Mouse (Mus musculus) heart, adult 2 months (tissue): ENCODE data around the gene Elmsan1. TPM values are rescaled to one million over a fixed set of nuclear protein-coding genes. Genes with fewer than 3 reads are reported as not detected.
A peak's percentile ranks its signal among the peaks of the same experiment; 100 is the strongest.

ENCODE experiments used
- DNase-seq, 2 experiments: peaks; one replicate each; pipeline ENCODE4 v3.0.0; 2021
- H3K27ac ChIP-seq: fragments of 200-600 bp; 2 replicates; pipeline ENCODE4 v1.8.1; 2022
- H3K27me3 ChIP-seq: fragments of 200-500 bp; 2 replicates; pipeline ENCODE4 v1.6.1; 2012; ENCODE audit warnings: mild to moderate bottlenecking, low read length, inconsistent platforms, mixed read lengths; ENCODE audit not compliant: control insufficient read depth, insufficient read depth
- H3K36me3 ChIP-seq: fragments of 200-500 bp; 2 replicates; pipeline ENCODE4 v1.6.1; 2012; ENCODE audit warnings: low read length, inconsistent platforms; ENCODE audit not compliant: control insufficient read depth, insufficient read depth
- H3K4me1 ChIP-seq: fragments of 200-500 bp; 2 replicates; pipeline ENCODE4 v1.6.1; 2011; ENCODE audit warnings: low read length; ENCODE audit not compliant: control insufficient read depth, insufficient read depth
- H3K4me3 ChIP-seq: fragments of 200-600 bp; 2 replicates; pipeline ENCODE4 v1.8.1; 2022
- H3K79me2 ChIP-seq: fragments of 200-500 bp; replicated peaks from 2 replicates; pipeline ENCODE4 v1.6.1; 2012; ENCODE audit warnings: mild to moderate bottlenecking, inconsistent platforms, low read length, moderate library complexity, mixed read lengths; ENCODE audit not compliant: control insufficient read depth, insufficient read depth
- H3K9ac ChIP-seq: fragments of 200-500 bp; 2 replicates; pipeline ENCODE4 v1.6.1; 2012; ENCODE audit warnings: low read depth, mild to moderate bottlenecking, control low read depth, inconsistent platforms, low read length, mixed read lengths
- CTCF ChIP-seq: fragments of 200-600 bp; IDR thresholded peaks from 2 replicates; pipeline ENCODE4 v1.8.1; 2022; ENCODE audit warnings: antibody characterized with exemption, mild to moderate bottlenecking, moderate library complexity
- EP300 ChIP-seq: fragments of 200-500 bp; IDR thresholded peaks from 2 replicates; pipeline ENCODE4 v1.6.1; 2011; ENCODE audit warnings: low read depth, low read length, control low read depth; ENCODE audit not compliant: insufficient read depth
- POLR2A ChIP-seq: fragments of 200-500 bp; IDR thresholded peaks from 2 replicates; pipeline ENCODE4 v1.6.1; 2011; ENCODE audit warnings: mild to moderate bottlenecking, low read depth, low read length, control low read depth; ENCODE audit not compliant: insufficient read depth
- WGBS: fragments of 180-500 bp; shearing (Covaris S2); methylation state at CpG from one replicate; pipeline ENCODE4 v1.1.7; 2018; 5-methylcytosine and 5-hydroxymethylcytosine counted together
- intact Hi-C: fragments of 180-260 bp; cut with DNase I; formaldehyde crosslinking; loops from one replicate; pipeline ENCODE4 v1.15.1; 2025
- polyA plus RNA-seq: library from polyadenylated mRNA; depleted of rRNA; stranded (reverse); fragments of >200 nt; gene quantifications from 2 replicates; pipeline ENCODE4 v1.2.3, GENCODE M21; 2012
- total RNA-seq, 2 experiments: library from RNA; stranded (reverse); gene quantifications; 2 replicates each; pipeline ENCODE4 v1.2.3; 2021

Gene Elmsan1
- total and polyA plus RNA-seq, 3 experiments, result 8.1 to 14.7 (median 12.3) TPM

DNA sequence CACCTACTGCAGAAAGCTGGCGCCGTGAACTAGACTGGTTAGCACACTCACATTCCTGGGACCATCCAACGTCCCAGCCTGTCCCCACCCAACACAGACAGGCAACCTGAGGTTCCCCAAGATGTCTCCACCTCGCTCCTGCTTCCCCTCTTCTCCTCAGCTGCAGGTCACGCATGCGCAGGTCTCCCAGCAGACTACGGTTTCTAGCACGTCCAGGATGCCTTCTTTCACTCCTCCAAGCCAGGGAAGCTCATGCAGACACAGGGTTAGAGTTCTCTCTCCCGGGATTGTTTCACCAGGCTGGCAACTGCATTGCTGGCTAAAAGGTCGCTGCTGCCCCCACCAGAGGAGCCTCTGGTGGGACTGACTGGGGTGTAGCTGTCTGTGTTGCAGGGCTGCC, 19.8 kb downstream of the Elmsan1 start:
- H3K79me2 ChIP-seq, result peaks cover 8% of the 10 kb centered on the region
- intact Hi-C loops, result no loop called here
- no peak overlapping the region for H3K4me3 ChIP-seq
- H3K27me3 ChIP-seq, result no peaks in the 10 kb centered on the region
- no peak for DNase-seq
- H3K4me1 ChIP-seq, result peaks cover 19% of the 10 kb centered on the region
- no peak overlapping the region for H3K27ac ChIP-seq
- WGBS, result 81% methylated on average over 10 of the region's 10 CpGs
- TF ChIP-seq POLR2A, result no peak
- TF ChIP-seq CTCF, result no peak
- no peak for TF ChIP-seq EP300
- H3K9ac ChIP-seq, result no peak overlapping the region
- H3K36me3 ChIP-seq, result no peaks in the 10 kb centered on the region

DNA sequence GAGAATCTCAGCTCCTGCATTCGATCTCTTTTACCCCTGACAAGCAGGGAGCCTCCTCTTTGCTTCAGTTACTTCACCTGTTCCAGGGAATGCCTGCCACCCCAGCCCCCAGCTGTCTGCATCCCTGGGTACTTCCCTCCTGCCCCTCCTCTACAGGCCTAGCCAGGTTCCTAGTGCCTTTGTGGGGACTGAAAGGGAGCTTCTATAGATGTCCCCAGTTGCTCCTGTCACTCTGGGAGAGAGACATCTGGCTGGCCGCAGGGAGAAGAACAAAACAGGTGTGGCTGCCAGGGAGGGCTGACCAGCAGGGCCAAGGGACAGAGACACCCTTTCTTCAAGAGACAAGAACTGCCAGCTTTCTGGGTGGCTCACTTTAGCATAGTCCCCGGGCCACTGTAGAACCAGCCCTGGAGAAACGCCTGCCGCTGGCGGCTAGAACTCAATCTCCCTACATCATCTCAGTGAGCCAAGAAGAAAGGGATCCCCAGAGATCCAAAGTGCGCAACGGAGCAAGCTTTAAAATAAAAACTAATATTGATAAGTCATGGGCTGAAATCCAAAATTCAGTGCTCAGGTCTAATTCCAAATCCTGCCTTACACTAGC, 20.5 kb downstream of the Elmsan1 start:
- no peaks in the 10 kb centered on the region for H3K36me3 ChIP-seq
- no peak for DNase-seq
- H3K27me3 ChIP-seq, result no peaks in the 10 kb centered on the region
- H3K27ac ChIP-seq, result no peak overlapping the region
- TF ChIP-seq POLR2A, result no peak
- no peak for TF ChIP-seq EP300
- no peak for TF ChIP-seq CTCF
- no peak overlapping the region for H3K9ac ChIP-seq
- WGBS, result 66% methylated on average over 8 of the region's 8 CpGs
- peaks cover 8% of the 10 kb centered on the region for H3K79me2 ChIP-seq
- intact Hi-C loops, result no loop called here
- no peak overlapping the region for H3K4me3 ChIP-seq
- H3K4me1 ChIP-seq, result peaks cover 16% of the 10 kb centered on the region

DNA sequence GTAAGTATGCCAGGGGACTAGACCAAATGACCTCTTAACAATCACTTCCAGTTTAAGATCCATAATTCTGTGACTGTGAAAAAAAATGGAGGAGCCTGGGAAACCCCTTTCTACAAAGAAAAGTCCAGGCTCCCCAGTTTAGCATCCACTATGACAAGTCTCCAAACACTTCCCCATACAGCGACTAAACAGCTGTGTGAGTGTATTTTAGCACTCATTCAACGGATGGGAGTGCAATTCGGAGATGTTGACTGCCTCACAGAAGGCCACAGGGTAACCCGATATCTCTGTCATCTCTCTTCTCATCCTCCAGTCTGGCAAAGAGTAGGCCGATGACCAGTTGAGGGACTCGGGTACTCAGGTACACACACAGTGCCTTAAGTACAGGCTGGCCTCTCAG, 23.5 kb downstream of the Elmsan1 start:
- TF ChIP-seq EP300, result no peak
- no peak for TF ChIP-seq POLR2A
- TF ChIP-seq CTCF, result no peak
- Histone ChIP-seq H3K4me3 (no peak overlapping the region), H3K4me1 (peaks cover 20% of the 10 kb centered on the region), H3K79me2 (peaks cover 7% of the 10 kb centered on the region), H3K27me3 (no peaks in the 10 kb centered on the region), H3K27ac (no peak overlapping the region; the same call in 1 of the 2 replicates), H3K36me3 (no peaks in the 10 kb centered on the region), H3K9ac (no peak overlapping the region)
- DNase-seq, result no peak
- 81% methylated on average over 6 of the region's 6 CpGs for WGBS
- intact Hi-C loops, result no loop called here

DNA sequence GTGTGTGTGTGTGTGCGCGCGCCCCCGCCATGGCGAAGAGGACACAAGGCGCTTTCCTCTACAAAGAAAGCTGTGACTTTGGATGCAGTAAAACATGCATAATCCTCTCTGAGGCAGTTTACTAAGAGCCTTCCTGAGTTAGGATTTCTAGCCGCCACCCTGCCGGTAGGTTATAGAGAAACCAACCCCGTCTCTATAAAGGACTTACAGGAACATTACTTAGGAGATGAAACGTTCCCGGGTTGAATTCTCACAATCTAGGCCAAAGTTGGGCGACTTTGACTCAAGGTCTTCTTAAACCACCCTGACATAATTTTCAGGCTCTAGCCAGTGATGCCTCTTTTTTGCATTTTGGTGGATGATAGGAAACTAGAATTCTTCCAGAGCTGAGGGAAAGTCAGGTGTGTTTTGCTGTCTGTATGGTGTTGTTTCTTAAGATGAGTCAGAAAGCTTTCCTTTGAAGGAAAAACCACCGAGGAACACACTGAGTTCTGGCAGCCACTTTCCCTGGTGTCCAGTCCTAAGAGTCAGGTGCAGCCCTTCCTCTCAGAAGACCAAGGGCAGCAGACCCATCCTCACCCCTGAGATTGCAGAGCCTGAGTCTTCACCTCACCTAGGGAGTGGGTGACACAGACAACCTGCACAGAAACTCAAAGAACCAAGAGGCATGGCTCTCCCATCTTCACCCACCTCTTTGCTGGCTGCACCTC, 24.1 kb downstream of the Elmsan1 start:
- intact Hi-C loops, result loop anchor here (1.0 kb wide), 1 partner anchor 24 kb away; the partner anchor contains the start of gene Elmsan1
- peaks cover 25% of the 10 kb centered on the region for H3K4me1 ChIP-seq
- WGBS, result 3% methylated on average over 13 of the region's 13 CpGs
- H3K36me3 ChIP-seq, result no peaks in the 10 kb centered on the region
- H3K27me3 ChIP-seq, result no peaks in the 10 kb centered on the region
- H3K27ac ChIP-seq, result peak overlapping the region; percentile 98
- H3K79me2 ChIP-seq, result peaks cover 4% of the 10 kb centered on the region
- TF ChIP-seq POLR2A (no peak), CTCF (0 out of 2 replicates have a peak, but pooled peaks have one; percentile 9)
- peak overlapping the region; percentile 51; the same call in 1 of the 2 replicates for H3K9ac ChIP-seq
- DNase-seq, result no peak
- H3K4me3 ChIP-seq, result peak overlapping the region; percentile 39

DNA sequence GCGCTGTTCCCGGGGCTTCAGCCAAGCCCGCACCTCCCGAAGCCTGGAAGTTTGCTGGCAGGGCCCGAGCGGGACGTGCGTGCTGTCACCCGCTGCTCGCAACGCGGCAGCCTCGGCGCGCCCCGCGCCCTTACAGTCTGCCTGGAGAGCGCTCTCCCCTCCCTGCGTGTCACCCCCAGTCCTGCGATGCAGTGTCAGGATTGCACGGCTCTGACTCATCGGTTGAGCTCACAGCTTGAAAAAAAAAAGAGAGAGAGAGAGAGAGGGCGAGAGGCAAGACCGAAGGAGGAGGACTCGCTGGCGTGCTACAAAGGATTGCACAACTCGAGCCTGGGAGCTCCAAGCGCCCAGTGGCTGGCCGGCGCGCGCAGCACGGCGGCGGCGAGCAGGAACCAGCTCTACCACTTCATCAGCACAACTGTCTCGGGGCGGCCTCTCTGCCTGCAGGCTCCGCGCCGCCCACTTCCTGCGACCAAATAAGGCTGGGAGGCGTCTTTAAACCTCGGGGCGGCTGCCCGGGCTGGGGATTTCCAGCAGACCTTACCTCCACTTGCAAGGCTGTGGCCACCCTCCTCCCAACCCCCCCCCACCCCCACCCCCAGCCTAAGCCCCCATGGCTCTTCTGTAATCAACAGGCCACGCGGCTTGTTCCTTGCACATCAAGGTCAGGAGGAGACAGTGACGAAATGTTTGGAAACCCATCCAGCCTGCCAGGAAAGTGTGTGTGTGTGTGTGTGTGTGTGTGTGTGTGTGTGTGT, 24.9 kb downstream of the Elmsan1 start:
- TF ChIP-seq POLR2A (peak; percentile 83), EP300 (peak; percentile 82), CTCF (no peak)
- intact Hi-C loops, result loop anchor here (1.0 kb wide), 1 partner anchor 24 kb away; the partner anchor contains the start of gene Elmsan1
- Histone ChIP-seq H3K4me3 (peak overlapping the region; percentile 65), H3K4me1 (peaks cover 32% of the 10 kb centered on the region), H3K9ac (peak overlapping the region; percentile 87), H3K27me3 (no peaks in the 10 kb centered on the region), H3K36me3 (no peaks in the 10 kb centered on the region), H3K79me2 (peaks cover 6% of the 10 kb centered on the region), H3K27ac (peak overlapping the region; percentile 98)
- peak; percentile 93 to 97 for DNase-seq
- WGBS, result under 1% methylated on average over 49 of the region's 49 CpGs
